Mouse (Mus musculus) T-helper 17 cell (primary cell): ENCODE measurements at regions not wholly inside any gene's neighbourhood (a gene's known extent, or its start where the extent isn't known, plus 50 kb on each side); places are given as distances from the start of the nearest gene placed in this dataset.

Experiments used
- in situ Hi-C, 2 experiments: fragments of 300-600 bp; cut with MboI, MseI; formaldehyde crosslinking; loops; 1 replicate in 1 of 2; 2 replicates in 1 of 2; pipeline ENCODE4 v1.15.1; 2025; ENCODE audit warnings: high pct_unique_total_duplicates in 2 of 2

DNA sequence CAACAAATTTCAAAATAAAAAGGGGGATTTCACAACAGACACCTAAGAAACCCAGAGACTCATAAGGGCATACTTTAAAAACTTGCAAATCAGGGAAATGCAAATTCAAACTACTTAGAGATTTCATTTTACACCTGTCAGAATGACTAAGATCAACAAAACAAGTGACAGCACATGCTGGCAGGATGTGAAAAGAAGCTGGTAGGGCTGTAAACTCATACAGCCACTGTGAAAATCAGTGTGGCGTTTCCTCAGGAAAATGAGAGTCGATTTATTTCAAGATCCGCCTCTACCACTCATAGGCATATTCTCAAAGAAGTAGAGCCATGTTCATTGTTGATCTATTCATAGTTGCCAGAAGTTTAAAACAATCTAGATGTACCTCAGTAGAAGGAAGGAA is 133.6 kb upstream of the Veph1 start:
- in situ Hi-C loops, result no loop called here

- in situ Hi-C loops, result loop anchor here in 1 of 2 experiments (25.0 kb wide), 1 partner anchor 765 kb away; no protein-coding TSS in a partner anchor
These were observed 125.9 kb upstream of the Veph1 start for GRCm38 (mm10) chr3:66422445-66423037.

DNA sequence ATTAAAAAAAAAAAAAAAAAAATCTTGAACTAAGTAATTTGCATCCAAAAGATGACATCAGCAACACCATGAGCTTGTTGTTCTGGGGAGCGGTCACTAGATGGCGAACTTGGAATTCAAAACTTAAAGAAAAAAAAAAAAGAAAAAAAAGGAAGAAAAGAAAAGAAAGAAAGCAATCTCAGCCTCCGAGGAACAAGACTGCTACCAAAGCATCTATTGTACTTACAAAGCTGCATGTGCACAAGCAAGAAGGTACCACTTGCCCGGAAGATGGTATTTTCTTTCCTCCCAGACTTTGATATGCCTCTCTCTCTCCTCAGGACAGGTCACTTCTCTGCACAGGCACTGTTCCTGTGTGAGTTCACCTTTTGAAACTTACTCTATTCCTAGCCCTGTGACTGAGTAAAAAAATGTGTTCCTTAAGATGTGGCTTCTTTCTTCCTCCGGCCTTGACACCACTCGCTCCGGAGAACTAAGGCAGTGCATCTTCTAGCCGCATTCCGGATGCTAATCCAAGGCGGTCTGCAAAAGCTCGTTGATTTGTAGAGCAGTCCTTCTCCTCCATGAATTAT is 114.2 kb upstream of the Veph1 start:
- in situ Hi-C loops, result loop anchor here in 1 of 2 experiments (25.0 kb wide), 1 partner anchor 777 kb away; no protein-coding TSS in a partner anchor

DNA sequence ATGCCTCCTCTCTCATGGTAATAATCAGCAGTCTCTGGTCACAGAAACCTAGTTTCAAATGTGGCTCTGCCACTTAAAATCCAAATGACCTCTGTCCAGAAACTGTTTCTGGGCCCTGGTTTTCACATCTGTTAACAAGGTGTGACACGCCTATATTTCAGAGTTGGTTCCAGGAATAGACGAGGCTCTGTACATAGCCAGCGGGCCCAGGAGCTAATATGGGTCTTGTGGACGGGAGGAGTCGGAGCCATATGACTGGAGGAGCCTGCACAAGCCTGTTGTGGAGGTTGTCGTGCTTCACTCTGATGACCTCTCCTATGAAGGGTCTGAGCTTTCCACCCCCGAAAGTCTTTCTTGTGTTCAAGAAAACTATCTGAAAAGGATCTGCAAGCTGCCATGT is 112.2 kb upstream of the Veph1 start:
- in situ Hi-C loops, result loop anchor here in 1 of 2 experiments (25.0 kb wide), 1 partner anchor 779 kb away; no protein-coding TSS in a partner anchor

- in situ Hi-C loops, result loop anchor here in 1 of 2 experiments (25.0 kb wide), 1 partner anchor 782 kb away; no protein-coding TSS in a partner anchor
These were observed 109.0 kb upstream of the Veph1 start for GRCm38 (mm10) chr3:66405645-66406044.

DNA sequence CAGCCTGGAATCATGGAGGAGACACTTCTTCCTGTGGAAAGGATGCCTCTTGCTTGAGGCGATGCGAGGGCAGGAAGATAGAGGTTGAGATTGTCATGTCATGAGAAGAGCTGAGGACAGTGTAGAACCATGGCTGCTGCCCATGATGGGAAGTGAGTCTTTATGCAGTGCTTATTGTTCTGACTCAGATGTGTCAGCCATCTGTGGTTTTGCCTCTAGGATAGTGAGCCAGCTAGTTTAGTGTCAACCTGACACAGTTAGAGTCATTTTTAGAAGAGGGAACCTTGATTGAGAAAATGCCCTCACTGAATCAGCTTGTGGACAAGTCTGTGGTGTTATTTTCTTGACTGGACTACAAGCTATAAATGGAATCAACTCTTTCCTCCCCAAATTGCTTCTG is 107.1 kb upstream of the Veph1 start:
- in situ Hi-C loops, result loop anchor here in 1 of 2 experiments (25.0 kb wide), 1 partner anchor 784 kb away; no protein-coding TSS in a partner anchor

DNA sequence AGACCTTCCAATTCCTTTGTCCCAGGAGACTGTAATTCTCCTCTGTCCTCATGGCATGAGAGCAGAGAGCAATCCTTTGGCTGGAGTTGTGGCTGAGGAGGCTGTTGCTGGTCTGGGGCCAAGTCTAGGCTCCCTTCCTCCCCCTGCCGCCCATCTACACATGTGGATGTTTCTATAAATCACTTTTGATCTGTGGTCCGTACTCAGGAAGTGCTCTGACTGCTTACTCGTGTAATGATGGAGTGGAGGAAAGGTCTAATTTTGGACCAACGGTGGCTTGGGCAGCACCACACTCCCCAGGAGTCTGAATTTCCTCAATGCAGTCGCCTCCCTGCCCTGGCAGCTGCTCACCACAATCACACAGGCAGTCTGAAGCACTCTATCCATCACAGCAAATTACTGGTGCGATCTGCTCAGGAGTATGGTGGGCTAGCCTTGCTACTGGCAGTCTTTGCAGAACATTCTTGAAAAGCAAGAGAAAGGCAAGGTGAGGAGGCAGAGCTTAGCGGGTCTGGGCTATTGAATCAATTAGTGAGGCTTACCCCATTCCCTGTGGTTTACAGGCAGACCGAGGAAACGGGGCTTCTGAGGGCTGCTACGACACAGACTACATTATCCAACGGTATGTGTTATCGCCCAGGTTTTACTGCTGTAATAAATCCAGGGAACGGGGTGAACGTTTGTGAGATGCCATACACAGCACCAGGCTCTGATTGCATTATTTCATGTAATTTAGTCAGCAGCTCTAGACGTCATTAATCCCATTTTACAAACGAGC is 104.3 kb upstream of the Veph1 start:
- in situ Hi-C loops, result loop anchor here in 1 of 2 experiments (25.0 kb wide), 1 partner anchor 786 kb away; no protein-coding TSS in a partner anchor

DNA sequence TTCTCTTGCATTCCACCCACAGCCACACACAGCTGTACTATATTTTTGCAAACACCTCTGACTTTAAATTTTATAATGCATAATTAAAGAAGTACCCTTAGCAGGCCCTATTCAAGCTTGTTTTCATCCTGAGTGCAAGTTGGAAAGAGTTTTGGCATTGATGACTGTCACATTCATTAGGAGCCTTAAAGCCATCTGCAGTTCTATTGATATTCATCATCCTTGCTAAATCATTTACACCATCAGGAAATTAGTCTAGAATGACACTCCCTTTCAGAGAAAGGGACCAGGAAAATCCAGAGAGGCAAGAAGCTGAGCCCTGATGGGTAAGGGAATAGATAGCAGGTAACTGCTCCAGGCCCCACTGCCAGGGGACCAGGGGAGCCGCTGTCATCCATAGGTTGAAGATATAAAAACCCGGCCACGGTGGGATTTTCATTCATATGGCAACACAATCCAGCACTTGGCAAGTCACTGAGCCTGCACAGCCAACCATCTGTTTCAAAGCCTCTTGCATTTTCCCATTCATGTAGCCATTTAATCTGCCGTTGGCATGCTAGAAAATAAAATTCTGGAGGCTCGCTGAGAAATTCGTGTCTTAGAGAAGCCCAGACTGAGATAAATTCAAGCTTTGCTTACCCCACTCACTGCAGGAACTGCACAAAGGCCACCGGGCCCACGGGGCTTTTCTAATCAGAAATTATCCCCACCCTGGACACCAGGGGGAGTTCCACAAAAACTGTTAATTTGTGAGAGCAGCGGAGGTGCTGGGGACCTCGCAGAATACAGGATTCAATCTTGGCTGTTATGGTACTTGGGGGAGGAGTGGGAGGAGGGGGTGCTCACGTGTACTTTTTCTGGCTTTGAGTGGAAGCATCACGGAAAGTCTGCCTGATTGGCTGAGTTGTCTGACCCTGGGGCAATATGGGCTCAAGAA is 101.8 kb upstream of the Veph1 start:
- in situ Hi-C loops, result no loop called here

DNA sequence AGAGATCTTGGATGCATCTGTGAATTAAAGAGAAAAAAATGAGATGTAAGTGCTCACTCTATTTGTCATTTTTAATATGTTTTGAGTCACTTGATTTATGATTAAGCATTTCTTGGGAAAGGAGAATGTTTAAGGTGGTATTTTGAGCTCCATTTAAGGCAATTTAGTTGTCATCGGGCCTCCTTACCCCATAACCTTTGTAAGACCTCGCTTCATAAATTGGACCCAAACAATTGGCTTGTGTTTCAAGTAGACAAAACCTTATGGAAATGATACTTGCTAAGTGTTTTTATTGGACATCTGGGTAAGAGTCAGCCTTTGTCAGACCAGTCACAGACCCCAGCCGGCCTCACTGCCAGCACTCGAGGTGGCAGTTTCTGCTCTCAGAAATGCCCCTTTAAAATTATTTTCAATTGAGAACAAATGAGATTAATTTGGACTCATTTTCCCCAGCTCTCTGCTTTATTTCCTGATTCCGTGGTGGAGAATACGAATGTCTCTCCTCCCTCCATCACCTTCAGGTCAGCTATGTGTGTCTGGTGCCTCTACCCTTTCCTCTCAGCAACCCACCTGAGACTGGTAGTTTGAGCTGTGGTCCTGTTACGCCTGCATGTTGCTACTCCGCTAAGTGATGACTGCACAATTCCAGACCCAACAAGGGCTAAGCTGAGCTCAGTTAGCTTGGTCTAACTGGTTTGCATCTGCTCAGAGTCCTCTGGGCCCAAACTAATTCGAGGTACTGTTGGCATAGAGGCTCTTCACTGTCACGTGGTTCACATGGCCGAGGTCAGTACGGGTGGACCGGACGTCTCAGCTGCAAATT is 78.7 kb upstream of the Veph1 start:
- in situ Hi-C loops, result no loop called here

DNA sequence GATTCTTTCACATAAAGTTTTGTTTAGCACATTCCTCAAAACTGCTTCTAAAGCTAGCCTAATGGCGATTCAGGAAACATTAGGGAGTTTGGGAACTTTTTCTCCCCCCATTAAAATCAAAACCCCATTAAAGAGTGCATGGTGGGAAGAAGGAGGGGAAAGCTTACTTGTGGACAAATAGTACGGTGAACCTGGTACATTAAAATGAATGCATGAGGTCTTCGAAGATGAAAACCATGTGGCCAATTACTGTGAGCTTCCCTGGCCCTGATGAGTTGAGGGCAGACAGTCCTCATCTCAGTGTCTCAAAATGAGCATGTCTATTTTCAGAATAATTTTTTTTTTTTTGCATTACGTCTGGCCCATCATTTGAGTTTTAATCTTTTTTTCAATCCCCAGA is 78.0 kb upstream of the Veph1 start:
- in situ Hi-C loops, result no loop called here

- in situ Hi-C loops, result no loop called here
These were observed 77.4 kb upstream of the Veph1 start for GRCm38 (mm10) chr3:66373807-66374575.
